Mouse (Mus musculus) forebrain, embryonic 11.5 days (tissue): ENCODE data around the gene Apoa1. TPM values are rescaled to one million over a fixed set of nuclear protein-coding genes. Genes with fewer than 3 reads are reported as not detected.
A peak's percentile ranks its signal among the peaks of the same experiment; 100 is the strongest.

ENCODE experiments used
- ATAC-seq: fragments of 200-750 bp; cut with Nextera tagmentation; replicated peaks from 2 replicates; pipeline ENCODE4 v1.8.0; 2017; ENCODE audit warnings: moderate TSS enrichment; ENCODE audit not compliant: low FRiP score
- DNase-seq: peaks from one replicate; pipeline ENCODE4 v3.0.0-alpha.2; 2017; ENCODE audit warnings: low spot score
- H3K27ac ChIP-seq: fragments of 300-500 bp; sonication (generic); 2 replicates; pipeline ENCODE4 v1.5.1; 2014; ENCODE audit warnings: low read depth, low read length
- H3K27me3 ChIP-seq: fragments of 300-500 bp; sonication (generic); 2 replicates; pipeline ENCODE4 v1.6.1; 2014; ENCODE audit warnings: mild to moderate bottlenecking, low read length, mixed read lengths; ENCODE audit not compliant: control insufficient read depth, insufficient read depth
- H3K36me3 ChIP-seq: fragments of 300-500 bp; sonication (generic); 2 replicates; pipeline ENCODE4 v1.6.1; 2014; ENCODE audit warnings: mild to moderate bottlenecking, low read length, moderate library complexity, mixed read lengths; ENCODE audit not compliant: control insufficient read depth, insufficient read depth
- H3K4me1 ChIP-seq: fragments of 300-500 bp; sonication (generic); replicated peaks from 2 replicates; pipeline ENCODE4 v1.6.1; 2014; ENCODE audit warnings: low read length, mixed read lengths; ENCODE audit not compliant: control insufficient read depth, insufficient read depth
- H3K4me2 ChIP-seq: fragments of 300-500 bp; sonication (generic); 2 replicates; pipeline ENCODE4 v1.6.1; 2014; ENCODE audit warnings: low read depth, mild to moderate bottlenecking, low read length, moderate library complexity, mixed read lengths; ENCODE audit not compliant: severe bottlenecking
- H3K4me3 ChIP-seq: fragments of 300-500 bp; sonication (generic); 2 replicates; pipeline ENCODE4 v1.5.1; 2014; ENCODE audit warnings: low read depth, low read length
- H3K9ac ChIP-seq: fragments of 300-500 bp; sonication (generic); 2 replicates; pipeline ENCODE4 v1.6.1; 2014; ENCODE audit warnings: low read length
- H3K9me3 ChIP-seq: fragments of 300-500 bp; sonication (generic); 2 replicates; pipeline ENCODE4 v1.6.1; 2016; ENCODE audit warnings: low read length, mixed read lengths; ENCODE audit not compliant: control insufficient read depth
- WGBS: fragments of 180-500 bp; shearing (Covaris S2); extraction: QIAGEN DNeasy Blood & Tissue Kit; methylation state at CpG from one replicate; pipeline ENCODE4 v1.1.7; 2014; 5-methylcytosine and 5-hydroxymethylcytosine counted together
- polyA plus RNA-seq: library from polyadenylated mRNA; unstranded; fragments of >200 nt; fragmentation: Nextera tagmentation; extraction: Ambion mirVana; gene quantifications from 2 replicates; pipeline ENCODE4 v1.2.1, GENCODE M21; 2014

Gene Apoa1
- polyA plus RNA-seq, 1 experiment from 2014 or later: 0.98 TPM

GRCm38 (mm10) chr9:46235649-46236048 lies 7.3 kb downstream of the Apoa1 start:
- Histone ChIP-seq H3K27ac (no peak overlapping the region), H3K27me3 (no peaks in the 10 kb centered on the region), H3K4me1 (peaks cover 2% of the 10 kb centered on the region; the same call in 1 of the 2 replicates), H3K9me3 (no peaks in the 10 kb centered on the region), H3K4me3 (no peak overlapping the region), H3K36me3 (no peaks in the 10 kb centered on the region), H3K9ac (no peak overlapping the region), H3K4me2 (no peak overlapping the region)
- no peak for DNase-seq
- ATAC-seq: no peak
- WGBS: 38% methylated on average over 4 of the region's 4 CpGs

DNA sequence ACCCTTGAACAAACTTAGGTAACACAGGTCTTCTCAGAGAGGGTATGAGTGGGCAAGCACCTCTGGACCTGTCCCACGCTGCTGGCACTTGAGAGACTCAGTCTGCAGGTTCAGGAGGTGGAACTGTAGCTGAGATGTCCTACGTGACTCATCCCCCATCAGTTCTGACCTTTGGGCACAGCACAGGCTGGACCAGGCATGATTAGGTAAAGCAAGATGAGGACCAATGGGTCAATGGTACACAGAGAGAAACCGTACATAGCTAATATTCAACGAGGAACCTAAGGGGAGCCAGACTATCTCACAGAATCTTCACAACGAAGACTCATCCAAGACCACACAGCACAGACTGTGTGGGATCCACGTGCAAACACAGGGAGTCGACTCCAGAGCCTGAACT lies 10.5 kb downstream of the Apoa1 start:
- no peak overlapping the region for H3K4me2 ChIP-seq
- ATAC-seq (no peak), DNase-seq (no peak)
- H3K9me3 ChIP-seq: no peaks in the 10 kb centered on the region
- no peak overlapping the region for H3K27ac ChIP-seq
- H3K36me3 ChIP-seq: no peaks in the 10 kb centered on the region
- 87% methylated on average over 7 of the region's 7 CpGs for WGBS
- H3K9ac ChIP-seq: no peak overlapping the region
- no peak overlapping the region for H3K4me3 ChIP-seq
- no peaks in the 10 kb centered on the region for H3K4me1 ChIP-seq
- no peaks in the 10 kb centered on the region for H3K27me3 ChIP-seq

- no peak within 1 kb of the TSS for H3K9ac ChIP-seq
- H3K4me1 ChIP-seq: no peaks in the 10 kb centered on the region
- WGBS: 72% methylated on average over 7 of the region's 7 CpGs
- H3K27ac ChIP-seq: no peak within 1 kb of the TSS
- H3K9me3 ChIP-seq: no peaks in the 10 kb centered on the region
- no peak within 1 kb of the TSS for H3K4me3 ChIP-seq
- H3K27me3 ChIP-seq: no peaks in the 10 kb centered on the region
- no peak for ATAC-seq
- H3K36me3 ChIP-seq: no peaks in the 10 kb centered on the region
- no peak within 1 kb of the TSS for H3K4me2 ChIP-seq
- no peak for DNase-seq
Measured at GRCm38 (mm10) chr9:46240526-46241153, 12.3 kb downstream of the Apoa1 start, which contains the start of gene Apoa4. Gene Apoa4 (plus strand): TSS chr9:46240696.

- H3K27me3 ChIP-seq: no peaks in the 10 kb centered on the region
- WGBS: 70% methylated on average over 2 of the region's 2 CpGs
- ATAC-seq: no peak
- no peaks in the 10 kb centered on the region for H3K9me3 ChIP-seq
- no peak for DNase-seq
- no peaks in the 10 kb centered on the region for H3K36me3 ChIP-seq
- H3K4me3 ChIP-seq: no peak overlapping the region
- H3K27ac ChIP-seq: no peak overlapping the region
- H3K4me1 ChIP-seq: no peaks in the 10 kb centered on the region
- no peak overlapping the region for H3K4me2 ChIP-seq
- H3K9ac ChIP-seq: no peak overlapping the region
Measured at GRCm38 (mm10) chr9:46241818-46242217, 13.4 kb downstream of the Apoa1 start.

DNA sequence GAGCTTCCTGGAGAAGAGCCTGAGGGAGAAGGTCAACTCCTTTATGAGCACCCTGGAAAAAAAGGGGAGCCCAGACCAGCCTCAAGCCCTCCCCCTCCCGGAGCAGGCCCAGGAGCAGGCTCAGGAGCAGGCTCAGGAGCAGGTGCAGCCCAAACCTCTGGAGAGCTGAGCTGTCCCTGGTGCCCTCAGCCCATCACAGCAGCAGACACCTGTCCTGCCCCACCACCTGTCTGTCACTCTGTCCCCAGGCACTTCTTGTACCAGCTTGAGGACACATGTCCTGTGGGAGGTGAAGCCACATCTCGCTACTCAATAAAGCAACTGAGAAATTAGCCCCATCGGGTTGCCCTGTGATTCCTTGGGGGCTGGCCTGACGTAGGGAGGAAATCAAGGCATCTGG lies 14.7 kb downstream of the Apoa1 start:
- H3K4me3 ChIP-seq: no peak overlapping the region
- no peaks in the 10 kb centered on the region for H3K4me1 ChIP-seq
- H3K27ac ChIP-seq: no peak overlapping the region
- H3K9ac ChIP-seq: no peak overlapping the region
- no peak for ATAC-seq
- H3K9me3 ChIP-seq: no peaks in the 10 kb centered on the region
- no peaks in the 10 kb centered on the region for H3K36me3 ChIP-seq
- no peak overlapping the region for H3K4me2 ChIP-seq
- DNase-seq: no peak
- WGBS: 80% methylated on average over 4 of the region's 4 CpGs
- no peaks in the 10 kb centered on the region for H3K27me3 ChIP-seq

DNA sequence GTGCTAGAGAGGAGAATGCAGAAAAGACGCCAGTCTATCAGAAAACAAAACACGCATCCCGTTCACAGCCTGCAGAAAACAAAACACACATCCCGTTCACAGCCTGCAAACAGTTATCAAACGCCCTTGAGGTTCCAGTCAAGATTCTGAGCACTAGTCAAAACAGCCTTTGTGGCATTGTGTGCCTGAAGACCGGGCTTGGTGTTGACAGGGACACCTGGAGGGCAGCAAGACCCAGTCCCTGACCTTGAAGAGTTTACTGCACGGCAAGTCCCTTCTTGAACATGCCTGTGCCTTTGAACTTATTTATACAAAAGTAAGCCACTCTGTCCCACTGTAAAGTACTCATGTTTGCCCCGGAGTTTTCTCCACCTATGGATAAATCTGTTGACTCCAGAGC lies 15.2 kb downstream of the Apoa1 start:
- Histone ChIP-seq H3K36me3 (no peaks in the 10 kb centered on the region), H3K4me2 (no peak overlapping the region), H3K9ac (no peak overlapping the region), H3K9me3 (no peaks in the 10 kb centered on the region), H3K27ac (no peak overlapping the region), H3K4me3 (no peak overlapping the region), H3K27me3 (no peaks in the 10 kb centered on the region), H3K4me1 (no peaks in the 10 kb centered on the region)
- 58% methylated on average over 8 of the region's 8 CpGs for WGBS
- DNase-seq (no peak), ATAC-seq (no peak)

DNA sequence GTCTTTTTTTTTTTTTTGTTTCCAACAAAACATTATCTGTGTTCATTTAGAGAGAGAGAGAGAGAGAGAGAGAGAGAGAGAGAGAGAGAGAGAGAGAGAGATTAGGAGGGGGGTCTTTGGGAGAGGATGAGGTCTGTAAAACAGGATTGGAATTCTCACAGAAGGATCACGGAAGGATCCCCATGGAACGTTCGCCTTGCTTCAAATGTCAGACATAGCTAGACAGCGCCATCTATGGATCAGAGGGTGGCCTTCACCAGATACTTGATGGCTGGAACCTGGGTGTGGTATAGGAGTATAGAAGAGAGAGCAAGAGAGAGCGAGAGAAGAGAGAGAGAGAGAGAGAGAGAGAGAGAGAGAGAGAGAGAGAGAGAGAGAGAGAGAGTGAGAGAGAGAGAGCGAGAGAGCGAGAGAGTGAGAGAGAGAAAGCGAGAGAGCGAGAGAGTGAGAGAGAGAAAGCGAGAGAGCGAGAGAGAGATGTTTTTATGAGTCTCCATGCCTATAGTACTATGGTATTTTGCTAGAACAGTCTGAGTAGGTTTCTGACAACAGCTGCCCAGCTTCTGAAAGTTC lies 18.5 kb downstream of the Apoa1 start:
- Histone ChIP-seq H3K9me3 (no peaks in the 10 kb centered on the region), H3K36me3 (no peaks in the 10 kb centered on the region), H3K4me3 (no peak overlapping the region), H3K4me2 (no peak overlapping the region), H3K27ac (no peak overlapping the region), H3K9ac (no peak overlapping the region), H3K27me3 (no peaks in the 10 kb centered on the region), H3K4me1 (no peaks in the 10 kb centered on the region)
- 0 out of 2 replicates have a peak, but pooled peaks have one; percentile 53 for ATAC-seq
- 26% methylated on average over 11 of the region's 11 CpGs for WGBS
- peak; percentile 80 for DNase-seq

- ATAC-seq: no peak
- WGBS: 89% methylated on average over 7 of the region's 7 CpGs
Measured at GRCm38 (mm10) chr9:46256177-46256576, 27.8 kb downstream of the Apoa1 start.

More at GRCm38 (mm10) chr9:46256177-46256576, 27.8 kb downstream of the Apoa1 start:
- H3K27me3 ChIP-seq: no peaks in the 10 kb centered on the region
- H3K27ac ChIP-seq: no peak overlapping the region
- H3K4me1 ChIP-seq: no peaks in the 10 kb centered on the region
- no peaks in the 10 kb centered on the region for H3K36me3 ChIP-seq
- no peak overlapping the region for H3K4me3 ChIP-seq
- no peak overlapping the region for H3K4me2 ChIP-seq
- DNase-seq: no peak
- no peak overlapping the region for H3K9ac ChIP-seq
- H3K9me3 ChIP-seq: no peaks in the 10 kb centered on the region
